14 mouse cellular contexts compared by ENCODE assay signal in the genomic region with DNA sequence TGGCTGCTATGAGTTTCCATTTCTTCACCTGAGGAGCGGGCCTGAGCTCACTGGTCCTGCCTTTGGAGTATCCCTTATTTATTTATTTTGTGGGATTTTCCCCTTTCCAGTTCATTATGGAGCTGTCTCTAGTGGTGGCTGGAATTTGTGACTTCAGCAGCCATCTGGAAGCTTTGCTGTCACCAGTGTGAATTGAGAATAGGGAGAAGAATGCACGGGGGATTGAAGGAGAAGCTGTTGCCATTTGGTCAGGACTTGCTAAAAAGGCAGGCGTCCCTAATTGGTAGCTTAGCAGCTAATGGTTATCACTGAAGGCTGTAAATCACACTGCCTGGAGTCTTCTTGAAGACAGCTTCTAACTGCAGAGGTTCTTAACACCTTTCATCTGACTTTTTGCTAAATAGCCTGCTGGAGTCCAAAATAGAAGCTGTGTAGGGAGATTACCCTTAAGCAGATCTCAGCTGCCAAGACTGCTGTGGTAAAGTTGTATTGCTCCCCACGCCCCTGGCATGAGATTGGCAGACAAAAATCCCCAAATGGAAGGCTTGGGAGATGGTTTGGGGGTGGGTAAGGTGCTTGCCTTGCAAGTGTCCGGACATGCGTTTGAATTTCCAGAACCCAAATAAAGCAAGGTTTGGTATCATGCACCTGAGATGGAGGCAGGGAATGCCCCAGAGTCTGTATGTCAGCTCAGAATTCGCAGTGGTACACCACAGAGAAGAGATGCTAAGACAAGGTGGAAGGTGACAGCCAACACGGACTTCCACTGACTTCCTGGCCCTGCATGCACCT.
A peak's percentile ranks its signal among the peaks of the same experiment; 100 is the strongest.
DNase-seq lines count a peak whose midpoint lies in the region.
"Had no signal": no experiment of that assay in that cellular context is flagged by ENCODE, and none has a peak within 500 bp of the region (broad histone marks: within the 10 kb centered on the region; RNA-seq: fewer than 3 reads in every experiment).

No protein-coding gene starts in this region.

- DNase-seq in frontal cortex, adult 2 months (ENCODE audit: extremely low spot score in 1 of 2, low spot score in 1 of 2) = peak; percentile 59 to 70
- DNase-seq in frontal cortex, postnatal 10 days (ENCODE audit: low spot score in 2 of 2) = no peak
- peak; percentile 44 to 59 for DNase-seq in left cerebral cortex, postnatal 36 days (ENCODE audit: low spot score in 2 of 2)
- DNase-seq in left cerebral cortex, adult 11 months (ENCODE audit: low spot score) = no peak
- DNase-seq in MN1 (ENCODE audit: low spot score) = peak; percentile 49
- DNase-seq in embryo, embryonic 9.5 days (ENCODE audit: extremely low spot score) = peak; percentile 5
- DNase-seq in cerebellum, adult 11-12 months = no peak
- DNase-seq in thymus, postnatal 0 days (ENCODE audit: low spot score) = no peak
- DNase-seq: cerebellum, adult 2 months; gastrocnemius, postnatal 36 days; heart, postnatal 14 days; kidney, adult 18-20 months; kidney, postnatal 25 days; lung, postnatal 36 days had no signal

- intact Hi-C loops in left cerebral cortex, postnatal 36 days (cut with DNase I) = loop anchor here (2.0 kb wide), 1 partner anchor 13 kb away; no protein-coding TSS in a partner anchor

Comparison
In these comparisons a context has a peak if more than half of its experiments do, and no peak if none do; other contexts are left out.
1. DNase-seq: peak in frontal cortex, adult 2 months (2 of 2), left cerebral cortex, postnatal 36 days (2 of 2), MN1 (single experiment) and embryo, embryonic 9.5 days (single experiment); none in frontal cortex, postnatal 10 days (0 of 2), left cerebral cortex, adult 11 months (single experiment), cerebellum, adult 11-12 months (single experiment) and thymus, postnatal 0 days (single experiment).